Mouse (Mus musculus): ENCODE results near the gene Col5a1. TPM values are rescaled to one million over a fixed set of nuclear protein-coding genes. Genes with fewer than 3 reads are reported as not detected.

Col5a1 gene
- polyA plus RNA-seq, 1 experiment = 15.3 TPM

DNA sequence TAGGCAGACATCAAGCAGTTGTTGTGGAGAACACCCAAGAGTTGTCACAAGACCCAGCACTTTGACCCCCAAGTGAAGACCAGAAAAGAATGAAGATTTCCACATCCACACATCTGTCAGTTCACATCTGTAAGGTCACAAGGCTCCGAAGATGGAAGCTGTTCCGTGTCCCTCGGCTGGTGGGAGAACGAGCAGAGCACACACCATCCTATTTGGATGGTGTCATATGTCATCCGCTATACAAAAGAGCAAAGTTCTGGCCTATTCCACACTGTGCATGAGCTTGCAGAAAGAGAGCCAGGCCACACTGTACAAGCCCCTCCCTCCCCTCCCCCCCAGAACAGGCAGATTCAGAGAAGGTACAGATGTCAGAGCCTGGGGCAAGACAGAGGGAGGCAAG lies 202.9 kb downstream of the Col5a1 start:
- WGBS = 83% methylated on average over 5 of the region's 5 CpGs
- H3K4me3 ChIP-seq (replicated peaks; ENCODE audit: insufficient read depth, low read depth, low read length) = no peak overlapping the region
- TF ChIP-seq CTCF (IDR thresholded peaks at IDR 0.05; ENCODE audit: borderline replicate concordance, insufficient read depth, low read depth, low read length) (no peak), POLR2A (IDR thresholded peaks at IDR 0.05; ENCODE audit: borderline replicate concordance, insufficient read depth, low read length) (no peak)
- no peak overlapping the region for H3K27ac ChIP-seq (ENCODE audit: insufficient read depth, low read length)
- no peaks in the 10 kb centered on the region for H3K27me3 ChIP-seq (ENCODE audit: control insufficient read depth, insufficient read depth, low read length)
- DNase-seq = no peak
- H3K4me1 ChIP-seq (ENCODE audit: control insufficient read depth, insufficient read depth, low read length) = no peaks in the 10 kb centered on the region

Other genes starting within 250 kb of the Col5a1 start
- 14.9 and 17.5 TPM in 2 replicates for gene Rxra, start 210.0 kb upstream of the Col5a1 start, polyA plus RNA-seq (2012; rRNA removed)
- not detected in 2 replicates for gene Fcnb, start 198.5 kb downstream of the Col5a1 start, polyA plus RNA-seq (2012; rRNA removed)

Data from cerebellum, adult 2 months (tissue).